Mouse (Mus musculus) liver, embryonic 18 days (tissue): ENCODE data around the gene Snrpa. TPM values are rescaled to one million over a fixed set of nuclear protein-coding genes. Genes with fewer than 3 reads are reported as not detected.

Source experiments
- polyA plus RNA-seq: library from polyadenylated mRNA; depleted of rRNA; stranded (reverse); fragments of >200 nt; gene quantifications from 2 replicates; pipeline ENCODE4 v1.2.3, GENCODE M21; 2012; rRNA removed

The Snrpa gene
- 68.3 and 71.2 TPM in 2 replicates for polyA plus RNA-seq

DNA sequence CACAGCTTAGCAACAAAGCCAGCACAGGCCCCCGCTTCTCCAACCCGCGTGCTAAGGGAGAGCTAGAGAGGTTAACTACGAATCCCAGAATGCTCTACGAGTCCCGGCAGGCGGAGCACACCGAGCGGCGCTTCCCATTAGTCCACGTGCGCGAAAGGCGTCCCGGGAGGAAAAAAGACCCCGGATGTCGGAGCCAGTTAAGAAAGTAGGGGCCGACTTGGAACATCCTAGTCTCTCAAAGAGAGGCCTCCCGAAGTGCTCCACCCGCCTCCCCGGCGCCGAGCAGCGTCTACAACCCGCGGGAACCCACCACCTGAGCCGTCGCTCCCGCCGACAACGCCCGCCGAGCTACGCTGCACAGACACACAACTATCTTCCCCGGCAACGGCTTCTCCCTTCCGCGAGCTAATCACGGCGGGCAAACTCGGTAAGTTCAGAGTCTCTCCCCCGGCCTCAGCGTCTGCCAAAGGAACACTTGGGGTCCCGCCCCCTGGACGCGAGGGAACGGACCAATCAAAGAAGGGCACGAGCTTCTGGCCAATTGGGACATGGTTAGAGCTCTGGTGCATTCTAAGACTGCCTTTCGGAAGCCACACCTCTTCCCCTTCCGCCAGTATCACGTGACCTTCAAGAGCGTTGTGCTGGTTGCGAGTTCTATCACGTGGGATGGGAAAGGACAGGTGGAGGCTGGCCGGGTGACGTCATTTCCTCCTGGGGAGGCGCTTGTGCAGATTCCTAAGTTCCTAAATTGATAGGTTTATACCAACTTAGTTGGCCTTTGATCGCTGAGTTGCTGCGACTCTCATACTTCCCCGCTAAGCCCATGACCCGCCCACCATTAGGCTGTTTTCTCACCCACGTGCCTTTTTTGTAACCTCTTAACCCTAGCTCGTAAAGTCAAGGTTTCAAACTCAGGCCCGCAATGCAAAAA, at the start of gene Snrpa, which contains the start of gene BC024978:
Gene Snrpa, minus strand, starts transcription at position 591 of the 931 bp plus-strand sequence.
Gene BC024978, plus strand, starts transcription at position 101 of the 931 bp plus-strand sequence.

DNA sequence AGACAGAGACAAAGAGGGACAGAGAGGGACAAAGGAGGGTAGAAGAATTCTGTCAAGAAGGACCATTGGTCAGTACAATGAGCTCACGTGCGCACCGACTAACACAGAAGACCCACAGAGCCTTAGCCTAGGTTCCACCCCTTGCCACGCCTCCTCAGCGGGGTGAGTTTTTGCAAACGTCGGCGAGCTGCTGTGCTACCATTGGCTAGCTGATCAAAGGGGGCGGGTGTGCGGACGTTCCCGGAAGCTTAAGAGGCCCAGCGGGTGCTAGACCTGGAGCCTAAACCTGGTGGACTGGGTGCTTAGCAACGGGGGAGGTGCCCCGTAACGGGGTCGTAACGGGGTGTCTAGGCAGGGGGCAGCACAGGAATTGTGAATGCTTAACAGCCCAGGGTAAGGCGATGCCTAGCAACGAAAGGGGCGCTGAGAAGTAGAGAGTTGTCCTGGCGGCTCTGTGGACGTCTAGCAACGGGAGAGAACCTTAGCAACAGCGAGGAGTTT, 36.8 kb upstream of the Snrpa start, which contains the start of gene Coq8b:
Gene Coq8b, plus strand, starts transcription at position 243 of the 501 bp plus-strand sequence.

DNA sequence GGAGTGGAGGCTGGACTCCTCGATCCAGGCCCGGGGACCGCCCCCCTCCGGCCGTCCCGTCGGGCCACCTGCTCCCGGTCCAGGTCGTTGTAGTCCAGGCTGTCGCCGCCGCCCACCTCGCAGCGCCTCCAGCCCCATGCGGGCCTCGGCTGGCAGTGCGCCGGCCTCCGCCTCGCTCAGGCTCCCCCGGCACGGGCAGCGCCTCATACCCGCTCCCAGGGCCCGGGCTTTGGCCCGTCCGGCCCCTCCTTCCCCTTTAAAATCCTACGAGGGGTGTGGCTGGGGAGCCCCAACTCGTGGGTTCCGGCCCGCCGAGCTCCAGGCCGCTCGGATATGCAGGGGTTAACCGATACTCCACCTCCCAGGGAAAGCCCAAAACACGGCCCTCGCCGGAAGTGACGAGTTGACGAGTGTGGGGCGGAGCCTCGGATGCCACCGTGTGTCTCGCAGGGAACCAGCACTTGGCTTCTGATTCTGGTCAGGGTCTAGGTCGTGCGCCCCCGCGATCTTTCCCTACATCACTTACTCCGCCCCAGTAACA, 32.3 kb upstream of the Snrpa start, which contains the start of gene Itpkc:
Gene Itpkc, minus strand, starts transcription at position 381 of the 541 bp plus-strand sequence.

DNA sequence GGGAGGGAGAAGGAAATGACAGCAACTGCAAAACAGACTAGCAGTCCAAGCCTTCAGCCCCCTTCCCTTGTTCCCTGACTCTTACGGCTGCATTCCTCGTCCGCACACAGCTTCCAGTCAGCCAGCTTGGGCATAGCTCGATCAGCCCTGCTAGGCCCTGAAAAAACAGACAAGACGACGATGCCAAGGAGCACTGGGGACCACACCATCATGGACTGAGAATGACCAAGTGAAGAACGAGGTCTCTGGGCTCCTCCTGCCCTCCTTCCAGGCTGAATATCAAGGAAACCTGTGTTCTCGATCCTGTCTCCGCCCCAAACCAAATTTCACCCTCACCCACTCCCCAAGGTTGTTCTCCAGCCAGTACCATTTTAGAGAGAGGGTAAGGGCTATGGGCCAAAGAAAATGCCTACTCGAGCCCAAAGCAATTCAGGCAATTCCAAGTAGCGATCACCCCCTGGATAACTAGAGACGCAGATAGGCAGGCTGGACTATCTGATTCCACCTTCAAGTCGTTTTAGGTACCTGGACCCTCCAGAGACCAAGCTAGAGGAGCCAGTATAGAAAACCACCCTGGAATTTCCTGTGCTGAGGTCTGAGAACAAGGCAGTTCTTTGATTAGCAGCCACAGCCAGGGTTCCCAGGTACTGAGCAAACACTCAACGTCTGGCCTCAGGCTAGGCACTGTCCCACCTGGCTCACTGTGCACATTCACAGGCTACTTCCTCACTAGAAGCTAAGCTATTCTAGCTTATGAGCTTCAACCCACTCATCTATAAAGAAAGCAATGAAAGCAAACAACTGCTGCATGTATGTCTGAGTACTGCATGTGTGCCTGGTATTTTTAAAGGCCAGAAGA, 15.0 kb downstream of the Snrpa start, which contains the start of the genes Gm21983 and Mia:
Gene Gm21983, minus strand, starts transcription at position 250 of the 859 bp plus-strand sequence.
Gene Mia, minus strand, starts transcription at position 321 of the 859 bp plus-strand sequence.

DNA sequence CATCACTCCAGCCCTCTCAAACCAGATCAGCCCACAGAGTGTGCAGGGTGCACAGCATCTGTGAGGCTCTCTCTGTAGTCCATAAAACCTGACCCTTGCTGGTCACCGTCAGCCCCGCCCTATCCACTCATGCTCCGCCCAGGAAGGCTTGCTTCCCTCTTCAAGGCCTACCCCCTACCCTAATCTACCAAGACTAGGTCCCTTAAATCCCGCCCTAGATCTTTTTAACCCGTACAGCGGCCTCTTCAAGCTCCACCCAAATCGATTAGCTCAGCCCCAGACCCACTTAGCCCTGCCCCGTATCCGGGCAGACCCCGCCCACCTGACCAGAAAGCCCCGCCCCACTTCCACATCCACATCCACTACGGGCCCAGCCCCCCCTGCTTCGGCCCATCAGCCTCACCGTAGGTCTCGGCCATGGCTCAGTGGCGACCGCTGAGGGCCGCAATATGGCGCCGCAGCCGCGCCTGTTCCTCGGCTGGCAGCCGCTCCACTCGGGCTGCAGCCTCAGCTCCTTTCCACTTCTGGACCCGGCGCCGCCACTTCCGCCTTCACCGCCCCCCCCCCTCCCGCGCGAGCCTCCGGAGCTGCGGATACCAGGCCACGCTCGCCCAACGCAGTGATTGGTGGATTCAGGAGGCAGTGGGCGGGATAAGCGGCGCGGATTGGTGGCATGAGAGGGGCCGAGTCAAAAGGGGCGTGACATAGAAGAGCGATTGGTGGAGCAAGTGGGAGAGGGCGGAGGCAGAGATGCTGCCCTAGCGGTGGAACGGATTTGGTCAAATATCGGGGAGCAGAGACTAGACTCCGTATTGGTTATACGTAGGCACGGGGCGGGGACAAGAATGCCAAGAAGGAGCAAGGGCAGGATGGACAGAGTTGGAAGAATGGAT, 17.5 kb downstream of the Snrpa start, which contains the start of gene Rab4b:
Gene Rab4b, minus strand, starts transcription at position 573 of the 893 bp plus-strand sequence.

DNA sequence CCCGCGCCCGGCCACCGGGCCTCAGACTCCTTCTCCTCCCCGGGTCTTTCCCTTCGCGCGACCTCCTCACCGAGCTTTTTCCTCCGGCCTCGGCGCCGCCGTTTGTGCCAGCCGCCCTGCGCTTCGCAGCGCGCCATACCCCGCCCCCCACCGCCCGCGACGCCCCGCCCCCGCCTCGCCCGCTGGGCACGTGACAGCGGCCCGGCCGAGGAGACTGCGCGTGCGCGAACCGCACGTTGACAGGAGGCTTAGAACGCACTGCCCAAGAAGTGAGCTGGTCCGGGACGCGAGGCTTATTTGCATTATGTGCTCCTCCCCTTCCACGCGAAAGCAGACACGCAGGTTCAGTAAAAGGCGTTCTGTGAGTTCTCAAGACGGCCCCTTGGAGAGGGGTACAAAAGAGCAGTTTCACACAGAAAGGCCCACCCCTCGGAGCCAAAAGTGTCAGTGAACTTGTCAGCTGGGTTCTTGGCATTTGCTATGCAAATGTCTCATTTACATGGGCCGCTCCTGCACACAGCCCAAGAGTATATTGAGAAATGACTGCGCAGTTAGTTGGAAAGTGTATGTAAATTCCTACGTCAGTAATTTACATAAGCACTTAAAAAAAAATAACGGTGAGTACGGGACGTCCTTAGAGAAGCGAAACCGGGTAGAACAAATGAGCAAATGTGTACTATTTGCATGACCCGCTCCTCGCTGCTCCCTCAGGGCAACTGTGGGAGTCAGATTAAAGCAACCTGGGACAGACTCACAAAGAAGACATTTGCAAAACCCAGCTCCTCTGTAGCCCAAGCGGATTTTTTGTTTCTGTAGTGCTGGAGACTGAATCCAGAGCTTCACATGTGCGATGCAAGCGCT, 29.2 kb downstream of the Snrpa start, which contains the start of gene Egln2:
Gene Egln2, minus strand, starts transcription at position 189 of the 861 bp plus-strand sequence.

DNA sequence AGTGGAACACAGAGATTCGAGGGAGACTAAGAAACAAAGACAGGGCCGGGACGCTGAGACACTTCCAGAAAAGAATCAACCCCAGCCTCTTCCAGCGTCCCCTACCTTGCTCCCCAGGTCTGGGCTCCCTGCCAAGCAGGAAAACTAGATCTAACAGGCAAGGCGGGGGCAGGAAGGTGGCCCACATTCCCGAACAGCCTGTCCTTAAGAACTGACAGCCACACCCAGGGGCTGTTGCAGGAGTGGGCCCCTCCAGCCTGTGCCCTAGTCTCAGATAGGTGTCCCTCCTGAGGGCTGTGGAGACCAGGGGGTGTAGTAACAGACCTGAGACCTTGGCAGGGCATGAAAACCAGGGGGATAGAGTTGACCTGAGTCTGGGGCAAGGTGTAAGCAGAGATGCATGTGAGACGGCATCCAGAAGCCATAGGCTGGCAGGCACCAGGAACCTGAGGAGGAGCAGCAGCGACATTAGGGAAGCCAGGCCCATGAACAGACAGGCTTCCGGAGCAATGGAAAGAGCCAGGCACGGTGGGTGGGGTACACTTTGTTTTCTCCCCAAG, 42.8 kb downstream of the Snrpa start, which contains the start of gene Cyp2t4:
Gene Cyp2t4, plus strand, starts transcription at position 510 of the 560 bp plus-strand sequence.

Other genes with a start within 250 kb of the Snrpa start
- 63.9 and 66.1 TPM in 2 replicates for gene Cyp2a12, start 167.2 kb downstream of the Snrpa start, polyA plus RNA-seq
- 29.3 and 40.1 TPM in 2 replicates for gene Cyp2f2, start 76.4 kb downstream of the Snrpa start, polyA plus RNA-seq
- gene Cyp2t4, start 42.6 kb downstream of the Snrpa start, polyA plus RNA-seq = not detected in 2 replicates
- gene Egln2, start 29.5 kb downstream of the Snrpa start, polyA plus RNA-seq = 30.1 and 33.4 TPM in 2 replicates
- gene Rab4b, start 17.4 kb downstream of the Snrpa start, polyA plus RNA-seq = 19.7 and 20.3 TPM in 2 replicates
- 0.23 TPM in 1 of 2 replicates, not detected in the other for gene Gm21983, start 15.2 kb downstream of the Snrpa start, polyA plus RNA-seq
- gene Mia, start 15.1 kb downstream of the Snrpa start, polyA plus RNA-seq = 0.45 and 1.1 TPM in 2 replicates
- 2.8 and 3.4 TPM in 2 replicates for gene BC024978, start 490 bp downstream of the Snrpa start, polyA plus RNA-seq
- gene Itpkc, start 32.4 kb upstream of the Snrpa start, polyA plus RNA-seq = 2.2 TPM in 2 replicates
- 15.1 and 15.2 TPM in 2 replicates for gene Coq8b, start 36.8 kb upstream of the Snrpa start, polyA plus RNA-seq
- gene Numbl, start 62.2 kb upstream of the Snrpa start, polyA plus RNA-seq = 2.5 TPM in 2 replicates
- gene Ltbp4, start 141.4 kb upstream of the Snrpa start, polyA plus RNA-seq = 7.8 and 10.3 TPM in 2 replicates
- 13.2 and 13.6 TPM in 2 replicates for gene Shkbp1, start 159.7 kb upstream of the Snrpa start, polyA plus RNA-seq
- gene Gm20479, start 161.1 kb upstream of the Snrpa start, polyA plus RNA-seq = 0.29 TPM in 1 of 2 replicates, not detected in the other